Mouse (Mus musculus): Measurements from ENCODE around the gene Arhgap10.
A peak's percentile ranks its signal among the peaks of the same experiment; 100 is the strongest.

The Arhgap10 gene

GRCm38 (mm10) chr8:77517301-77518200, at the start of gene Arhgap10:
Arhgap10 (minus strand) TSS chr8:77517953.
- peak; percentile 44 for DNase-seq

- DNase-seq, result no peak
Measured at GRCm38 (mm10) chr8:77561441-77561840, 43.7 kb upstream of the Arhgap10 start.

GRCm38 (mm10) chr8:77552491-77552890, 34.7 kb upstream of the Arhgap10 start:
- no peak for DNase-seq

- no peak for DNase-seq
Measured at GRCm38 (mm10) chr8:77549881-77550580, 32.3 kb upstream of the Arhgap10 start.

GRCm38 (mm10) chr8:77549121-77549706, 31.5 kb upstream of the Arhgap10 start, which contains the start of gene Prmt9:
Prmt9 (plus strand) TSS chr8:77549397.
- DNase-seq, result peak; percentile 95

GRCm38 (mm10) chr8:77545616-77546015, 27.9 kb upstream of the Arhgap10 start:
- DNase-seq, result no peak

DNA sequence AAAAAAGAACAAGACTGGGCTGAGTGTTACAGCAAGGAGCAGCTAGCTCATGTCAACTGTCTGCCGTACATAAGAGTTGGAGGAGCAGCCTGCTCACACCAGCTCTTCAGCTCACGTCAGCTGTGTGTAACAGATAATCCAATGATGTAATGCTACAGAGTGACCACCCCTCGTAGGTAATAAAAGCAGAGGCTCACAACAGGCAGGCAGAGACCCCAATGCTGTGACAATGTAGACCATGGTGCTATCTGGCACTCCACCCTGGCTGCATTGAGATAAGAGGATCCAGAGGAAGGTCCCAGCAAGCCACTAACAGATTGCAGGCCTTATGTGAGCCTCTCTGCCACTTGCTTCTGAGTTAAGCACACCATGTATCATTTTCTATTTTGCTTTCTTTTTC, 26.7 kb upstream of the Arhgap10 start:
- no peak for DNase-seq

DNA sequence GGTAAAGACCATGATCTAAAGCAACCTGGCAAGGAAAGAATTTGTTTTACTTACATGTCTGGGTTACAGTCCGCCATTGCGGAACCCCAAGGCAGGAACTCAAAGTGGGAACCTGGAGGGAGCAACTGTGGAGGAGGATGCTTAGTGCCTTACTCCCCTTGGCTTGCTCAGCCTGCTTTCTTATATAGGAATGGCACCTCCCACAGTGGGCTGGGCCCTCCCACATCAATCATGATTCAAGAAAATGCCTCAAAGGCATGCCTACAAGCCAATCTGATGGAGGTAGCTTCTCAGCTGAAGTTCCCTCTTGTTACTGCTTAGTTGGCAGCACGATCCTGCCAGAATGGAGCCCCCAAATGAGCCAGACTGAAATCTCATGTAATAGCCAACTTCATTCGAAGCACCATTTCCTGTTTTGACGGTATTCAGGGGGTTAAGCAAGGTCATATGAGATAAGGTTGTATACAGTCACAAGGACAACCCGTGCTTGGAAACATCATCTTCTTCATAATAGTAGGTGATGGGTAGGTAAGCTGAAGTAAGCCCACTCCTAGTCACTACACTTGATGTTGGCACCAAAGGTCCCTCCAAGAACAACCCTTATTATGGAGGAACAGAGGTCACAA, 25.5 kb upstream of the Arhgap10 start:
- no peak for DNase-seq

DNA sequence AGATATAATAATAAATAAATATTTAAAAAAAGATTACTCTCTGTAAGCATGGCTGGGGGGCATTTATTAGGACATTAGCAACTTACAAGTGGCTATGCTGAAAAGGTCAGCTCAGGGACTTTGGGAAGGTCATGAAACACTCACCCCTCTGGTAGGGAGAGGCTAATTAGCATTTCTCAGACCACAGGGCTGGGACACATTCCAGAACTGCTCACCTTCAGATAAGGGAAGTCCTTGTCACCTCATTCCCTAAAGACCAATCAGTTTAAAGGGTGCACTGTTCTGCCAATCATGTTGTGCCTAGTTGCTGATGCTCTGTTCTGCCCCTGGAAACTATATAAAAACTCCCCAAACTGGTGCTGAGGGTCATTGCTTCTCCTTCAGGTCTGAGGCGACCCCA, 20.5 kb upstream of the Arhgap10 start:
- no peak for DNase-seq

DNA sequence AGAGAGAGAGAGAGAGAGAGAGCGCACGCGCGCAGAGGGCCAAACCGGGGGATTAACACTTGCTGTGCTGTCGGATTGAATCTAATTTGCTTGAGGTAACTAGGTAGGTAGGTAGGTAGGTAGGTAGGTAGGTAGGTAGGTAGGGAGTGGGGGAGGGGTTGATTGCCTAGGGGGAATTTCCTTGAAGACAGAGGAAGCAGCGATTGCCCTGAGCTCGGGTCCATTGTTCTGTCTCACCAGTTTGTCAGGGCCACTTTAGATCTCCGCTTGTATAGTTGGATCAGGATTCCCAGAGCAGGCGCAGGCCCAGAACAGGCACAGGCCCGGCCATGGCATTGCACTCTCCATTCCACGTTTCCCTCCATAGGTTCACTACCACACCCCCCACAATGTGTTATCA, 19.1 kb upstream of the Arhgap10 start:
- no peak for DNase-seq

GRCm38 (mm10) chr8:77535026-77535595, 17.4 kb upstream of the Arhgap10 start:
- peak; percentile 41 for DNase-seq

DNA sequence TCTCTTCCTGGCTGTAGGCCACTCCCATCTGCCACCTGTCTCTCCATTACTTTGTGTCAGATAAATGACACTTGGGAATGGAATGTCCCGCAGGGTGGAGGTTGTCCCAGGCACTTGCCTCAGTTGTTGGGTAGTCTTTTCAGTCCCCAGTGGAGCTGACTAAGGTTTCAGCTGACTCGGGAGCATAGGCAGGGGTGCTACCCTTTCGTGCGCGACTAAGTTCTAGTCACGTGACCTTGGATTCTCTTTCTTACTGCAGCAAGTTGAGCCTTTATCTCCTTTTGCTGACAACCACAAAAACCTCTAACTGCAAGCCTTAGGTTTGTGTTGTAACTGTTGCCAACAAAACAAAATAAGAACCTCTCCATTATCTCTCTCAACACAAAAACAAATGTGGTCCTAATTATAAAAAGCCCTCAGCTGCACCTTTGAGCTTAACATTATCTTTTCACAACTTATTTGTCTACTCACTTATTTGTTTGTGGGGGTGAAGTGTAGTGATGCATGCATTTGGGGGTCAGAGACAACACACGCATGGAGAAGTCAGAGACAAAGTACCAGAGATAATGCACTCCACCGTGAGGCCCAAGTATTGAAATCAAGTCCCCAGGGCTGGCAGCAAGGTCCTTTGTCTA, 16.7 kb upstream of the Arhgap10 start:
- no peak for DNase-seq

- no peak for DNase-seq
Measured at GRCm38 (mm10) chr8:77526130-77526529, 8.4 kb upstream of the Arhgap10 start.

GRCm38 (mm10) chr8:77524906-77525305, 7.2 kb upstream of the Arhgap10 start:
- no peak for DNase-seq

DNA sequence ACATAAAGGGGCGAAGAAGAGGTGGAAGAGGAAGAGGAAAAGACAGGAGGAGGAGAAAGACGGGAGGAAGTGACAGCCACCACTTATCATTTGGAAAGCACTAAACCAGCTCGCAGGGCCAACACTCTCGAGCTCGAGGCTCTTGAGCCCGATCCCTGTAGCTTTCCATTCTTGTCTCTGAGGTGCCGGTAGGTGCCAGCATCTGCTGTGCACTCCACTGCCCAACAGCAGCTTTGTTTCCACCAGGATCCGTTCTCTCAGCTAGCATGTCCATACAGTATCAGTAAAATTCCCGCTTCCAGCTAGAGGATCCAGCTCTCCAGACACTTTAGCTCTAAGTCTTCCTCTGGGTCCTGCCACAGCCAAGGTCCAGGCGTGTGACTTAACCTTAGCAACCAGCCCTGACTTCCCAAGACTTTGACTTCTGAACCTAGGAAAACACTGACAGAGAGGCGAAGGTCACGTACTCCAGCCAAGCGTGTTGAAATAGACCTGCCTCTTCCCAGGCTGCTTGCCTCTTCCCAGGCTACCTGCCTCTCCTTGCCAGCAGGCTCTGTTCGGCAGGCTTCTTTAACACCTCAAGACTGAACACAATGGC, 6.4 kb upstream of the Arhgap10 start:
- DNase-seq, result no peak

DNA sequence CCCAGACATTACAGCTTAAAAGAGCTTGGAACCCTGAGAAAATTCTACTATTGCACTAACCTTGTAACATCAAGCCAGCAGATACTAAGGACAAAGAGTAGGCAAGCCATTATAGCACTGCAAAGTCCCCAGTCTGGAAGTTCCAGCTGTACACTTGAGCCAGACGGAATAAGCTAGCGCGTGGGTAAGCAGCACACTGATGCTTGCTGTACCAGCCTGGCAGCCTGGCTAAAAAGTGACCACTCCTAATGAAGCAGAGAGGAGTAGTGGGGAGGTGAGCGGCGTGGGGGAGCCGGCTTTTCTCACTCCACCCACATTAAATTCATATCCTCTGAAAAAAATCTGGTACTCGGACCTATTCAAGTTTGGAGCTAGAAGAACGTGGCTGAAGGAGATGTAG, 5.2 kb upstream of the Arhgap10 start:
- no peak for DNase-seq

GRCm38 (mm10) chr8:77521028-77521785, 3.5 kb upstream of the Arhgap10 start:
- DNase-seq, result no peak

- no peak for DNase-seq
Measured at GRCm38 (mm10) chr8:77520601-77521000, 2.8 kb upstream of the Arhgap10 start.

DNA sequence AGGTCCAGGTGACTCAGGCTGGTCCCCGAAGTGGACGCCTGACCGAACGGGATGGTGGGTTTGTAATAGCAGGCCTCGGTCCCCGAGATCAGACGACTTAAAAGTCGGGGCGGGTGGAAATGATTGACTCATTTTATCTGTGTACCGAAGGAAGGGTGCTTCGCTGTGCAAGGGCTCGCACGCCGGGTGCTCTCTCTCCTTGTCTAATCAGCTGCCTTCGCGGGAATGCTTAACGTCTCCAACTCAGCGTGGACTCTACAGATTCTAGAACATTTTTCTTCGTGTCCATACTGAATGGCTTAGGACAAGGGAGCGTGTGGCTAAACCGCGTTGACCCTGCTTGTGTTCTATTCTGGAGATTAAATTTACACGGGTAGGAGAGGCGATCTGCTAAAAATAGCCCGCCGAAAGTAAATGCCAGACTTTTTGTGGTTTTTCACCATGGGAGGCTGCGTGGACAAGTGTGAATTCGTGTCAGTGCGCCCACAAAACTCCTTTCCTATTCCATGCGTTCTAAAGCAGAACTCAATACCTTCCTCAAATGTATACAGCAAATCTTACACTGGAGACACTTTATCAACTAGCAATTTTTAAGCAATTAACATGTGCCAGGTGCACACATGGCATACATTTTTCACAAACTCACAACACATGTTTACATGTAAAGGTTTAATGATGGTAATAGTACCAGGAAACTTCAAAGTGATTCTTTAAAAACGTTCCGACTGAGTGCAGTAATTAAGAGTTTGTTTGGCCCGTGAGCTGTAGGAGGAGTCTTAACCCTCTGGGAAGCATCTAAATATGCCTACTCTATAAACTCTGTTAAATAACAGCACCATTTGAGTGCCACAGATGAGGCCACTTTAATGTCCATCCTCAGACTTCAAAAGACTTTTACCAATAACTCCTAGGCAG, 705 bp upstream of the Arhgap10 start:
- DNase-seq, result peak; percentile 64

GRCm38 (mm10) chr8:77516845-77517244, 908 bp downstream of the Arhgap10 start:
- no peak for DNase-seq

All from right cerebral cortex, adult 18-20 months (tissue).